Mouse (Mus musculus): ENCODE data around the gene Ccdc121.

The Ccdc121 gene

GRCm38 (mm10) chr1:181511307-181511706 lies at the start of gene Ccdc121:
Gene Ccdc121 (minus strand): TSS chr1:181511451.
- in situ Hi-C loops (cut with MboI; ENCODE audit: low pct_unique_long_range_greater_than_20kb in 1 of 2, low sequenced_read_pairs in 2 of 2, unreplicated experiment in 1 of 2): no loop called here

- in situ Hi-C loops (cut with MboI; ENCODE audit: low pct_unique_long_range_greater_than_20kb in 1 of 2, low sequenced_read_pairs in 2 of 2, unreplicated experiment in 1 of 2): no loop called here
Observed at GRCm38 (mm10) chr1:181560325-181560724, 49.1 kb upstream of the Ccdc121 start.

- in situ Hi-C loops (cut with MboI; ENCODE audit: low pct_unique_long_range_greater_than_20kb in 1 of 2, low sequenced_read_pairs in 2 of 2, unreplicated experiment in 1 of 2): no loop called here
Observed at GRCm38 (mm10) chr1:181559655-181560054, 48.4 kb upstream of the Ccdc121 start.

DNA sequence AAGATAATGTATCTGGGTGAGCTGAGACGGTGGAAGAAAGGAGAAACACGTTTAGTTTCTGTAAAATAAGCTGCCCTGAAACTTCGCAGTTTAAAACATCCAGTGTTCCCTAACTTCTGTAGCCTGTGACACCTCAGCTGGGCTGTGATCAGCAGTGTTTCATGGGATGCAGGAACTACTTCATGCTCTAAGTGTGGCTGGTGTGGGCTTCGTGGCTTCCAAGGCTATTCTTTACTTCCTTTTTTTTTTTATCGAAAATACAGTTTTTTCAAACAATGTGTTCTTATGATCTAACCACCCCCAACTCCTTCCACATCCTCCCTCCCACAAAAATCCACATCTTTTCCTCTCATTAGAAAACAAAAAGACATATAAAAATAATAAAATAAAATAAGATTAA lies 44.2 kb upstream of the Ccdc121 start:
- in situ Hi-C loops (cut with MboI; ENCODE audit: low pct_unique_long_range_greater_than_20kb in 1 of 2, low sequenced_read_pairs in 2 of 2, unreplicated experiment in 1 of 2): no loop called here

- in situ Hi-C loops (cut with MboI; ENCODE audit: low pct_unique_long_range_greater_than_20kb in 1 of 2, low sequenced_read_pairs in 2 of 2, unreplicated experiment in 1 of 2): no loop called here
Observed at GRCm38 (mm10) chr1:181552533-181553410, 41.5 kb upstream of the Ccdc121 start.

- in situ Hi-C loops (cut with MboI; ENCODE audit: low pct_unique_long_range_greater_than_20kb in 1 of 2, low sequenced_read_pairs in 2 of 2, unreplicated experiment in 1 of 2): no loop called here
Observed at GRCm38 (mm10) chr1:181550826-181551225, 39.6 kb upstream of the Ccdc121 start.

DNA sequence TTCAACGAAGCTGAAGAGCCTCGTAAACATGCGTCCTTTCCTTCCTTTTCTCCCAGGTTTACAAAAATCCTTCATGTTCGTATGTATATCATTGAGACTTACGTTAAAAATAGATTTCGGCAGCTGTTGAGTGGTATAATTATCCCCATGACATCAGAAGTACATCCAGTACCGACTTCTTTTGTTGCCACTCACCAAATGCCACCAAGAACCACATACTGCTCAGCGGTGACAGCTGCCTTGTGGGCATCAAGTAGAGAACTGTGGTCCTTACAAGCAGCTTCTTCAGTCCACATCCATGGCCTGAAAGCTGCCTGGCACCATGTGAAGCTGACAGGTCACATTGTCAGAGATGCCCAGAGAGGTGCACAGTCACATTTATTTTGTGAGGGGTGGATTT lies 38.7 kb upstream of the Ccdc121 start:
- in situ Hi-C loops (cut with MboI; ENCODE audit: low pct_unique_long_range_greater_than_20kb in 1 of 2, low sequenced_read_pairs in 2 of 2, unreplicated experiment in 1 of 2): no loop called here

GRCm38 (mm10) chr1:181545044-181545772 lies 34.0 kb upstream of the Ccdc121 start:
- in situ Hi-C loops (cut with MboI; ENCODE audit: low pct_unique_long_range_greater_than_20kb in 1 of 2, low sequenced_read_pairs in 2 of 2, unreplicated experiment in 1 of 2): no loop called here

- in situ Hi-C loops (cut with MboI; ENCODE audit: low pct_unique_long_range_greater_than_20kb in 1 of 2, low sequenced_read_pairs in 2 of 2, unreplicated experiment in 1 of 2): no loop called here
Observed at GRCm38 (mm10) chr1:181543711-181544383, 32.6 kb upstream of the Ccdc121 start.

GRCm38 (mm10) chr1:181539846-181540769 lies 28.9 kb upstream of the Ccdc121 start:
- in situ Hi-C loops (cut with MboI; ENCODE audit: low pct_unique_long_range_greater_than_20kb in 1 of 2, low sequenced_read_pairs in 2 of 2, unreplicated experiment in 1 of 2): no loop called here

GRCm38 (mm10) chr1:181537627-181538525 lies 26.6 kb upstream of the Ccdc121 start:
- in situ Hi-C loops (cut with MboI; ENCODE audit: low pct_unique_long_range_greater_than_20kb in 1 of 2, low sequenced_read_pairs in 2 of 2, unreplicated experiment in 1 of 2): no loop called here

DNA sequence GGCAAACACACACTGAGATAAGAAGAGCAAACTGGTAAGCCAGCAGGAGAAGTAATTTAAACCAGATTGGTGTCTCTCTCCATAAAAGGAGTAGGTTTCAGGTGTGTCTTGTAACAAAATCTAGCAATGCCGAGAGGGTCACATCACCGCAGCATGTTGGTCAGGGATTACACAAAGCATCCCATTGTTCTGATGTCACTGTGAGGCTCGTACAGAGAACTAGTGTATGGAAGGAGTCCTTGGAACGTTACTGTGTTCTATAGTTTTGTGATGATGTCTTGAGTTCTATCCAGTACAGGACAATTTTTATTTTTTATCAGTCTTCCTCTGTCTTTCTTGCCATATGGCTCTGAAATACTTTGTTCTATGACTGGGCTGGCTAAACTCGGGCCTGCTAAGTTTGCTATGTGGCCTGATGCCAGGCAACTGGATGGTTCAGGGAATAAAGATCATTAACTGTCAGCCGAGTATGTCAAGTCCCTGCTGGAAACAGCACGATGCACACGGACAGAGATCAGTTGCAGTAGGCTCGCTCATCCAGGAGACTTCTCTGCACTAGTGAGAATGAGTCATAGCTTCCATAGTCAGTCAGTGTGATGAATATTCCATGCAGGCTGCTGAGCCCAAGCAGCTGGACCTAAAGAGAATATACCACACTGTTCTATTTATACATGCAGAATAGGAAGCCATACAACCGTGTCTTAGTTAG lies 24.1 kb upstream of the Ccdc121 start:
- in situ Hi-C loops (cut with MboI; ENCODE audit: low pct_unique_long_range_greater_than_20kb in 1 of 2, low sequenced_read_pairs in 2 of 2, unreplicated experiment in 1 of 2): no loop called here

DNA sequence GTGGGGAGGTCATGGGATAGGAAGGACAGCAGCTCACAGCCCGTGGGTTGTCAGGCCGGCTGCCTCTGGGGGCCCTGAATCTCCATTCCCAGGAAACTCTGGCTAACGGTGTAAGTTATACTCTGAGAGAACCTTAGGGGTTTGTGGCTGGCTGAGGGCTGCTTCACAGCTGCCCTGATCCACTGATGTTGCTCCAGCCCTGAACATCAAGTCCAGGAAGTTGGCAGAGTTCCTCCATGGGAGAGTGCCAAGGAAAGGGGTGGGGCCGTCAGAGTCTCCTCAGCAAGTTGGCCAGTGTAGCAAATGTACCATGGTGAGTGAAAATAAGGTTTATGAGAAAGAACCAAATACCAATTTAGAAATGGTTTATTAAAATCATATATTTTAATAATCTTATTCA lies 18.1 kb upstream of the Ccdc121 start:
- in situ Hi-C loops (cut with MboI; ENCODE audit: low pct_unique_long_range_greater_than_20kb in 1 of 2, low sequenced_read_pairs in 2 of 2, unreplicated experiment in 1 of 2): no loop called here

DNA sequence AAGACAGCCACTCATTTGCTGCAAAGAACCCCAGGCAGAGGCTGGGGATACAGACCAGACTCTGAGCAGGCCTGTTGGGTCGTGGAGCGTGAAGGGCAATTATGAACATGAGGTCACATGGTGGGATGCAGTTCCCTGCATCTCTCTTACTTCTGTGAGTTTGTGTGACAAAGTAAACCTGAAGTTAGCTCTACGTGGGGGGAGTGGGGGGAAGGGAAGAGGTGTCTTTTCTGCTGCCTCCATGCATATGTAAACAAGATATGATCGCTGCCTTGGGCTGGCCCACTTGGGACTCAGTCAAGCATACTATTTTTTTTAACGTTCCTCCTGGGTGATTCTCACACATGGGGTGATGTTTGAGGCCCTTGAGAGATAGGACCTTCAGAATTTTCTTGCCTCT lies 14.7 kb upstream of the Ccdc121 start:
- in situ Hi-C loops (cut with MboI; ENCODE audit: low pct_unique_long_range_greater_than_20kb in 1 of 2, low sequenced_read_pairs in 2 of 2, unreplicated experiment in 1 of 2): no loop called here

- in situ Hi-C loops (cut with MboI; ENCODE audit: low pct_unique_long_range_greater_than_20kb in 1 of 2, low sequenced_read_pairs in 2 of 2, unreplicated experiment in 1 of 2): no loop called here
Observed at GRCm38 (mm10) chr1:181523831-181524230, 12.6 kb upstream of the Ccdc121 start.

DNA sequence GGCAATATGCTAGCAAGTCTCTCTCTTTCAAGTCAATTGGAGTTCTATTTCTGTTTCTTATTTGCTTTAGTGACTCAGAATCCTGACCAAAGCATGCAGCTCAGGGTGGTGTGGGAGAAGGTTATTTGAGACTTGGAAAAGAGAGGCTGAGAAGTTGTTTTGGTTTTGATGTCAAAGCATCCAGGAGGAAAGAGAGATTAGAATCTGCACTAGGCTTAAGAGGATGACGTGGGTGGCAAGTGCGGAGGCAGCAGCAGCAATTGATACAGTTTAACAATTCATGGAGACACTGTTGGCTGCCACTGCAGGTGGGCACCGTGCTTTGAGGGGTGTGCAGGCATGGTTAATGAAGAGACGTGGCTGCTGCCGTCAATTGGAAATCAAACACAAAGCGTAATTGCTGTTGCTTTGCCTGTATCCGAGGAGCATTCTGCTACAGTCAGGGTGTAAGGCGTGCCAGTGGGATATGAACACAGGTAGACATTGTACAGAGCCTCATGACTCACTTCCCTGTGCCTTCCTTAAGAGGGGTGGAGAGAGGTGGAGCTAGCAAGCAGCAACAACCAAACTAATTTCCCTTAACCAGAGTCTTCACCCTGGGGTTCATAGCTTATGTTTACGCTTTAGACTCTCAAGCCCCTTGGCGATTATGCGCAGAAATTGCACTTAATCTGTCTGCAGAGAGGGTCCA lies 10.3 kb upstream of the Ccdc121 start:
- in situ Hi-C loops (cut with MboI; ENCODE audit: low pct_unique_long_range_greater_than_20kb in 1 of 2, low sequenced_read_pairs in 2 of 2, unreplicated experiment in 1 of 2): no loop called here

Measured in mouse embryonic stem cell (cell line).